Mouse (Mus musculus): ENCODE results near the gene Rps12.
"Not testable (repeated sequence)": the region's sequence is repeated elsewhere in the genome, so short reads cannot be mapped to it uniquely, and the experiment has no call there.

Rps12 gene

DNA sequence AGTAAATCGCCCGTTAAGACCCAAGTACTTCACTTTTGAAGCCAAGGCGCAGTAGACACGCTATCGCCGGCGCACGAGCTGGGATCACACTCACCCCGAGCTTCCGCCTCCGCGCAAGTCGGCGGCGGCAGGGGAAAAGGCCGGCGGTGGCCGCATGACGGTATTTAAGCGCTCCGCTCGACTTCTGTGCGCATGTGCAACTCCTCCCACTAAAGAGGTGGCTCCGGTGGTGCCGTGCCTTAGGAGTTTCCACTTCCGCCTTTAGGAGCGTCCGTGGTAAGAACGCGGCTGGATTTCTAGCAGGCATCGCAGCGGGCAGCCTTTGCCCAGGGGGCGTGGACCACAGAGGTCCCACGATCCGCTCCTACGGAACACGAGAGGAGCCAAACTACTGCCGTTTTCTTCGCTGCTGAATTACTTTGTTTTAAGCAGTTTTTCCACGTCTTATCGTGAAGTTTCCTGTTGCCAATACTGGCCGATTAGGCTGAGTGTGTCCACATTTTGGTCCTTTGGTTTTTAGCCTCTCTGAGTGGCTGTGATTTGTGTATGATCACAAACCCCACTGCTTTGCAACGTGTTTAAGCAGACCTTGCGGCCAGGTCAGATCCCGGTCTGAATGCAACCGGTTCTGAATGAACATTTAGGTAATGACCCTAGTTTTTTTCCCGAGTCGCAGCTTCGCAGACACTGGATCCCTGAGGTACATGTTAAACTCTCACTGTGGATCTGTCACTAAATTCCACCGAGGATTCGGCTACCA lies at the start of gene Rps12:
Gene Rps12, minus strand, starts transcription at position 214 of the 760 bp plus-strand sequence.
- peak; percentile 97 for DNase-seq (ENCODE audit: low read depth)

DNA sequence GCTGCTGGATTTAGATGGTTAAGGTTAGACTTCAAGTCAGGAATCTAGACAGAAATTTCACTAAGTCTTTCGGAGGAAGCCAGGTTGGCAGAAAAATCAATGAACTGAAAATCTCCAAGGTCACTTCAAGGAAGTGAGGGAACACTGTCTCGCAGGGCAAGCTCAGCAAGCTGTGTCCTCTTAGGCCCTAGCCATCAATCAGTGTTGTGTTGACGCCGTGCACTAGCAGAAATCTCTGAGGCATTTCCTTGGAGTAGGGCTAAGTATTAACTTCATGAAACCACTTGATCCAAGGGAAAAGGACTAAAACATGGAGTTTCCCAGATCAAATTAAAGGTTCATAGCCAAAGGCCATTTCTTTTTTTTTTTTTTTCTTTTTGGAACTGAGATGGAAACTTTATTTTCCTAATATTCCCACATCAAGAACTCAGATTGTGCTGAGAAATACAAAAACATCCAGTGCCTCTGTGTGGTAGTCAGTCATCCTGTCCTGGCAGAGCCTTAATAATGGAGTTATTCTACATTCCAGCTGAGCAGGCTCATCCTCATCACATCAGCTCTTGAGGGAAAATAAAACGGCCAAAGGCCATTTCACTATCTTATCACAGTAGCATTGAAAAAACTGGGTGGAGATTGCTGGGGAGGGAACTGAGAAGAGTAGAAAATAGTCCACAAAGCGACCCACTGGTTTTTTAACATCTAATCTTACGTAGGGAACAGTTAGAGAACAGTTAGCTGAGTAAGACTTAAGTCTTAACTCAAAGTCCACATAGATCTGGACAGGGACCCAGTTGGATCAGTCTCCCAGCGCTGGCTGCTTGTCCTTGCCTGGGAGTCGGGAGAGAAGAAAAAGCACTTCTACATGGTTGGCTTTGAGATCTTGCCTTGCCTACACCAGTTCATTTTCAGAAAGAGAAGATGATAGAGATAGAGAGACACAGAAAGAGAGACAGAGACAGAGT lies 49.2 kb upstream of the Rps12 start:
- no peak for DNase-seq (ENCODE audit: low read depth)

GRCm38 (mm10) chr10:23826516-23826915 lies 39.4 kb upstream of the Rps12 start:
- no peak for DNase-seq (ENCODE audit: low read depth)

- no peak for DNase-seq (ENCODE audit: low read depth)
Observed at GRCm38 (mm10) chr10:23816241-23816640, 29.2 kb upstream of the Rps12 start.

GRCm38 (mm10) chr10:23815168-23815567 lies 28.1 kb upstream of the Rps12 start:
- DNase-seq (ENCODE audit: low read depth) = no peak

DNA sequence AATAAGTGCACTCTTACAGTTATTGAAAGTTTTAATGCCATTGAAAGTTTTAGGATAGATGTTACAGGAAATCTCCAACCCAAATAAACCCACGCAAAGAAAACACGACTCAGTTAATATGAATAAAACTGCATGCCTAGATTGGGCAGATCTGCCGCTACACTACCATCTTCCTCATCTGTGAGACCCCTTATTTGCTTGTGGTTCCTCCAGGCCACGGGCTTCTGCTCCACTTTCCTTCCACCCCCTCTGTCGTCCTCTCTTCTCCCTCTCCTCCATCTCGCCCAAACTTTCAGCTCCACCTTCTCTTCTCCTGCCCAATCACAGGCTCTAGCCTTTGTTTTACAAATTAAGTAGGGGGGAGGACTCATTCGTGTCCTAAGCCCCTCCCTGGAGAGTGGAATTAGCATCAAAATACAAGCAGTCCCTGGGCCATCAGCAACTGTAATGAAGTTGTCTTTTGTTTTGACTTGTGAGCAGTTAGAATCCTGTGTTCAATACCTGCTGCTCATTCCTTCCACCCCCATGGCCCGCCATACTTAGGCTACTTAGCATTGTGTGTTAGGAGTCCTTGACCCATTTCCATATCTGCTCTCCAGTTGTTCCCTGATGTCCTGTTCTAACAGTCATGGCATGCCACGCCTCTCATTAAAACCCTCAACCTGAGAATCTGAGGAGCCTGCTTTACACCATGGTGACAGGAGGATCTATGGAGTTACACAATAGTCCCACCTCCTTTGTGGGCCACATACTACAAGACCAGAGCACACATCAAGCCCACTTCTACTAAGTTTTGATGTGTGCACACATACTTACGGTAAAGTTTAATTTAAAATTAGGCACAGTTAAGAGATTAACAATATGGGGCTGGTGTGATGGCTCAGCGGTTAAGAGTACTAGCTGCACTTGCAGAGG lies 26.0 kb upstream of the Rps12 start:
- no peak for DNase-seq (ENCODE audit: low read depth)

GRCm38 (mm10) chr10:23812438-23812759 lies 25.3 kb upstream of the Rps12 start:
- DNase-seq (ENCODE audit: low read depth) = no peak

GRCm38 (mm10) chr10:23811635-23812437 lies 24.8 kb upstream of the Rps12 start:
- DNase-seq (ENCODE audit: low read depth) = no peak

GRCm38 (mm10) chr10:23806201-23806600 lies 19.1 kb upstream of the Rps12 start:
- no peak for DNase-seq (ENCODE audit: low read depth)

DNA sequence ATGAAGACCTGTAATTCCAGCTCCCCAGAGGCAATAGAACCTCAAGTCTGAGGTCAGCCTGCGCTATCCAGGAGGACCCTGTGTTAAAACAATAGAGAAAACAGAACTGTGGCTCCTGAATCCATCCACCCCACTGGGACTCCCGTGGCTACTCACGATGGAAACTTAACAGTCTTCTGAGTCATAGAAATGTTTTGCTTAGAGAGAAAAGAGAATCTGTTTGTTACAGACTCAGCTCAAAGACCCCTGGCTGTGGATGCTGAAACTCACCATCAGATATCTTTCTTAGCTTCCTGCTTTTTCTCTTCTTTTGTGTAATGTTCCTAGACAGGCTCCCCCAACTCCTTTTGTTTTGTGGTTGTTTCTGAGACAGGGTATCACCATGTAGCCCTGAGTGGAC lies 17.6 kb upstream of the Rps12 start:
- no peak for DNase-seq (ENCODE audit: low read depth)

GRCm38 (mm10) chr10:23802911-23803310 lies 15.8 kb upstream of the Rps12 start:
- DNase-seq (ENCODE audit: low read depth) = no peak

DNA sequence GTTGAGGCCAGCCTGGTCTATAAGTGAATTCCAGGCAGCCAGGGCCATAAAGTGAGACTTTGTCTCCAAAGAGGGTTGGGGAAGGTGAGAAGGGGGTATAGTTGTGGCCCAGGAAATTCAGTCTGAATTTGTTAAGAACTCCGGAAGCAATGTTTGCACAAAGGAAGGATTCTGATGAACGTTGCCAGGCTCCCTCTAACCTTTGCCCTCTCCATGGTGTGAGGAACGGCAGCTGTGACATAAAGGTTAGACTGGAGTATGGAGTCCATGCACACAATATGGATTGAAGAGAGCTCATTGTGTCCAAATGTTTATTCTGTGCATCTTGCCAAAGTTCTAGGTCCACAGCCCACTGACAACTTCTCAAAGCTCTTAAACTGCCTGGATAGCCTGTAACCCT lies 12.9 kb upstream of the Rps12 start:
- DNase-seq (ENCODE audit: low read depth) = no peak

GRCm38 (mm10) chr10:23798142-23798541 lies 11.1 kb upstream of the Rps12 start:
- no peak for DNase-seq (ENCODE audit: low read depth)

DNA sequence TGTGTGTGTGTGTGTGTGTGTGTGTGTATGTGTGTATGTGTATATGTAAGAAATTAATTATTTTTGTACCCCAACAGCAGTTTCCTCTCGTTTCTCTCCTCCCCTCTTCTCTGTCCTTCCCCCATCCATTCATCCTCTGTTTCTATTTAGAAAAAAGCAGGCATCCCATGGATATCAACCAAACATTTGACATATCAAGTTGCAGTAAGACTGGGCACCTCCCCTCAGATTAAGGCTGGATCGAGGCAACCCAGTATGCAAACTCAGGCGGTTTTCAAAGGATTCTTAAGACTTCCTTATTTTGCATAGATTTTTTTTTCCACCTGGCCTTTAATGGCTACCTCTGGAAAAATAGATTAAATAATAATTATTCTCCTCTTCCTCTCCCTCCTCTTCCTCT lies 10.5 kb upstream of the Rps12 start:
- no peak for DNase-seq (ENCODE audit: low read depth)

- DNase-seq (ENCODE audit: low read depth) = no peak
Observed at GRCm38 (mm10) chr10:23796551-23797503, 9.8 kb upstream of the Rps12 start, which contains the start of gene Slc18b1. Gene Slc18b1, plus strand, starts transcription at chr10:23796986.

- DNase-seq (ENCODE audit: low read depth) = no peak
Observed at GRCm38 (mm10) chr10:23795871-23796520, 8.9 kb upstream of the Rps12 start.

GRCm38 (mm10) chr10:23788056-23788600 lies 1.1 kb upstream of the Rps12 start:
- no peak for DNase-seq (ENCODE audit: low read depth)

DNA sequence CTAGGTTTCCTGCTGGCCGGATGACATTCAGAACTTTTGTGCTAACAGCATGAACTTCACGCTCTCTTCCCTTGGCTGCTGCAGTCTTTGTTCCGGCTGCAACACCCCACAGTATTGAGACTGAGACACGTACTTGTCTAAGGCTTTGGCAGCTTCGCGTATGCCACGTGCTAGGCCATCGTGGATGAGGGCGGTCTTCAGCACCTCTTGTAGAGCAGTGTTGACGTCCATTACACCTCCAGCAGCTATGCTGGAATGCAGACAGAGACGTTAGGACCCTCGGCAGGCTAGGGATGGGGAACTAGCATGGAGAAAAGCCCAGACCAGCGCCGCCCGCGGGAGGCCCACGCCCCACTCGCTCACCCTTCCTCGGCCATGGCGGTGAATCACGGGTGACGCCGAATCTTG lies 440 bp downstream of the Rps12 start:
- not testable (repeated sequence) for DNase-seq (ENCODE audit: low read depth)

DNA sequence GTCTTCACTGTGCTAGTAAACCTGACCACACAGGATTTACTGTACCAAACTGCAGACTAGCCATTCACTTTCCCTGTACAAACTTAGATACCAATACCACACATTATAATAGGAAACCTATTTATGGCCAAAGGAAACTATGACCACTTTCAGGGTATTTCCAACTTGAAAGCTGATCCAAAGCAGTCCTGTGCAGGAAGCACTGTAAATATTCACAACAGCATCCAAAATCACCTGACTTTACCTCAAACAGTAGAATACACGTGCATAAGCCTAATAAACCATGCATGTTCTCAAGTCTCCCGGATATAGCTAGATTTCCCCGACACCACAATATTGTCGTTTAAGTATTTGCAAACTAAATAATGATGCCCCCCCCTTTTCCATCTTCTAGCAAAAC lies 1.0 kb downstream of the Rps12 start:
- DNase-seq (ENCODE audit: low read depth) = no peak
